Mouse (Mus musculus): ENCODE measurements around the gene Ptbp3. TPM values are rescaled to one million over a fixed set of nuclear protein-coding genes. Genes with fewer than 3 reads are reported as not detected.
A peak's percentile ranks its signal among the peaks of the same experiment; 100 is the strongest.

The Ptbp3 gene
- total and polyA plus RNA-seq, 3 experiments: 78.8 to 315 (median 121) TPM

DNA sequence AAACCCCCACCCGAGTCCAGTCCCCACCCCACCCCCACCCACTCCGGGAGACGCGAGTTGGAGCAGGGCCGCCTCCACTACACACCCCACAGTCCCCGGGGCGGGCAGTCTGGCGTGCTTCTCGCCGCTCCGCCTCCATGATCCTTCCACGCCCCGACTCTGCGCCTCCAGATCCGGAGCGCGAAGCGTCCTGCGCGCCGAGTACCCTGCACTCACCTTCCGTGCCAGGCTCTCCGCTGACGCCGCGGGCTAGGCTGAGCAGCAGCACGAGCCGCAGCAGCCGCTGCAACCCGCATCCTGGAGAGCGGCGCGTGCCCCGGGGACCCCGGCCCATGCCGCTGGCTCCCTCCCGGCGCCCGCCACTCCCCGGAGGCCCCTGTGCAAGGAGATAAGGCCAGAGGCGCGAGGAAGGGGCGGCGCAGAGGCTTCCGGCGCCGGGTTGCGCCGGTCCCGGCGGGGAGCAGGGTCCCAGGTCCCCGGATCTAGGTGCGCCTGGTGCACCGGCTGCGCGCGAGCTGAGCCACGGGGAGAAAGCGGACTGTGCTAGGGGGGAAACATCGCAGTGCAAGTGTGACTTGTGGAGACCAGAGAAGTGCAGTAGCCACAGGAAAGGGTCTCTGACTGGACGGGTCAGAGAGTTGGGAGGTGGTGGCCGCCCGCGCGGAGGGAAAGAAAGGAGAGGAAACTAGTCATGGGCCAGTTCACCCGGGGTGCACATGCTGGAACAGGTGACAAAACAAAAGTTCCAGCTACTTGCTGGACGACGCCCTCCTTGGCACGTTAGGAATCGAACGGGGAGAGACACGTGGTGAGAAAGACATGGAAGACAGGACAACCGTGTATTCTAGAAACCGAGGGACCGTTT, 110.9 kb downstream of the Ptbp3 start, which contains the start of gene Susd1:
TSS of gene Susd1 (minus strand) at position 644 of the 865 bp plus-strand sequence.
- Histone ChIP-seq H3K27me3 (ENCODE audit: control insufficient read depth in 1 of 2, insufficient read depth in 2 of 2, low read length in 2 of 2) (no peaks in the 10 kb centered on the region), H3K4me1 (ENCODE audit: control insufficient read depth in 1 of 2, insufficient read depth in 2 of 2, low read length in 2 of 2) (peaks cover 31 to 43% of the 10 kb centered on the region in 2 experiments), H3K27ac (ENCODE audit: control insufficient read depth, low read depth, low read length) (peak within 1 kb of the TSS; percentile 62), H3K4me3 (ENCODE audit: control insufficient read depth in 1 of 2, insufficient read depth in 1 of 2, low read depth in 2 of 2, low read length in 2 of 2) (peak within 1 kb of the TSS; percentile 48 to 53), H3K9ac (ENCODE audit: control insufficient read depth, low read depth, low read length, poor library complexity, severe bottlenecking) (peak within 1 kb of the TSS; percentile 70), H3K36me3 (ENCODE audit: control insufficient read depth in 1 of 2, insufficient read depth in 2 of 2, low read length in 2 of 2) (peaks cover 2 to 49% of the 10 kb centered on the region in 2 experiments; a peak in 3 of 4 replicates), H3K9me3 (replicated peaks; ENCODE audit: insufficient read depth, low read length) (no peaks in the 10 kb centered on the region), H3K79me2 (ENCODE audit: control insufficient read depth, insufficient read depth, low read length, poor library complexity) (peaks cover 52% of the 10 kb centered on the region)
- DNase-seq (ENCODE audit: low read depth, low spot score): peak; percentile 91
- TF ChIP-seq MEF2A (IDR thresholded peaks at IDR 0.05; ENCODE audit: extremely low read depth, insufficient replicate concordance, low read depth, low read length, poor library complexity, severe bottlenecking) (no peak), ETS1 (IDR thresholded peaks at IDR 0.05; ENCODE audit: low read depth, low read length) (peak; percentile 23; the same call in 1 of the 2 replicates), E2F4 (IDR thresholded peaks at IDR 0.05; ENCODE audit: borderline replicate concordance, low read depth, low read length) (0 out of 2 replicates have a peak, but pooled peaks have one; percentile 20), ZMIZ1 (IDR thresholded peaks at IDR 0.05; ENCODE audit: low read depth, low read length) (peak; percentile 92), UBTF (IDR thresholded peaks at IDR 0.05; ENCODE audit: borderline replicate concordance, insufficient read depth, low read depth, low read length) (peak; percentile 95; the same call in 1 of the 2 replicates), CHD1 (IDR thresholded peaks at IDR 0.05; ENCODE audit: low read depth, low read length) (no peak), BHLHE40 (IDR thresholded peaks at IDR 0.05; ENCODE audit: borderline replicate concordance, low read depth, low read length) (peak; percentile 6; the same call in 1 of the 2 replicates), ELF1 (IDR thresholded peaks at IDR 0.05; ENCODE audit: low read depth, low read length) (no peak), GABPA (IDR thresholded peaks at IDR 0.05; ENCODE audit: low read depth, low read length) (no peak), RCOR1 (IDR thresholded peaks at IDR 0.05; ENCODE audit: low read depth, low read length) (no peak), SIN3A (IDR thresholded peaks at IDR 0.05; ENCODE audit: low read length) (no peak; the same call in none of the 2 replicates), RAD21 (IDR thresholded peaks at IDR 0.05; ENCODE audit: low read depth, low read length) (no peak), ZNF384 (IDR thresholded peaks at IDR 0.05; ENCODE audit: low read depth, low read length) (no peak), MXI1 (IDR thresholded peaks at IDR 0.05; ENCODE audit: low read depth, low read length) (peak; percentile 49), TAL1 (IDR thresholded peaks at IDR 0.05; ENCODE audit: low read length) (peak; percentile 54), POLR2AphosphoS5 (IDR thresholded peaks at IDR 0.05; ENCODE audit: borderline replicate concordance, low read depth, low read length) (no peak), EP300 (IDR thresholded peaks at IDR 0.05; ENCODE audit: low read depth in 1 of 2, low read length in 2 of 2) (peak in 1 of 2 experiments; percentile 20; a peak in 1 of 4 replicates), CHD2 (IDR thresholded peaks at IDR 0.05; ENCODE audit: low read length) (no peak), CTCF (IDR thresholded peaks at IDR 0.05 in 2 of 3, conservative IDR thresholded peaks at IDR 0.05 in 1 of 3; ENCODE audit: control insufficient read depth in 1 of 3, insufficient read depth in 1 of 3, low read depth in 2 of 3, low read length in 3 of 3, poor library complexity in 1 of 3, severe bottlenecking in 1 of 3) (0 out of 6 replicates have a peak, but pooled peaks of 1 of the 3 experiments have one; percentile 0), JUND (IDR thresholded peaks at IDR 0.05; ENCODE audit: low read depth, low read length) (no peak), USF1 (IDR thresholded peaks at IDR 0.05; ENCODE audit: low read depth, low read length) (peak; percentile 34; the same call in 1 of the 2 replicates), NELFE (IDR thresholded peaks at IDR 0.05; ENCODE audit: low read depth, low read length) (peak; percentile 81; the same call in 1 of the 2 replicates), NRF1 (IDR thresholded peaks at IDR 0.05; ENCODE audit: insufficient read depth, low read depth, low read length, poor library complexity, severe bottlenecking) (peak; percentile 52; the same call in 1 of the 2 replicates), GATA1 (IDR thresholded peaks at IDR 0.05; ENCODE audit: low read depth, low read length) (peak; percentile 60; the same call in 1 of the 2 replicates), MYB (IDR thresholded peaks at IDR 0.05; ENCODE audit: low read depth, low read length) (no peak), MAFK (IDR thresholded peaks at IDR 0.05; ENCODE audit: borderline replicate concordance, low read depth, low read length) (no peak), TBP (IDR thresholded peaks at IDR 0.05; ENCODE audit: low read depth, low read length) (peak; percentile 57; the same call in 1 of the 2 replicates), TCF12 (IDR thresholded peaks at IDR 0.05; ENCODE audit: low read depth, low read length) (peak; percentile 74), ZKSCAN1 (IDR thresholded peaks at IDR 0.05; ENCODE audit: low read depth, low read length) (no peak), MAX (IDR thresholded peaks at IDR 0.05; ENCODE audit: low read length) (peak; percentile 60), USF2 (IDR thresholded peaks at IDR 0.05; ENCODE audit: borderline replicate concordance in 1 of 2, insufficient read depth in 1 of 2, low read depth in 1 of 2, low read length in 2 of 2) (no peak), MYC (IDR thresholded peaks at IDR 0.05; ENCODE audit: low read depth, low read length) (peak; percentile 82), HCFC1 (IDR thresholded peaks at IDR 0.05; ENCODE audit: low read depth, low read length) (peak; percentile 75), POLR2A (IDR thresholded peaks at IDR 0.05; ENCODE audit: control insufficient read depth in 1 of 2, insufficient read depth in 1 of 2, low read depth in 1 of 2, low read length in 2 of 2, poor library complexity in 1 of 2) (peak; percentile 83 to 93)
